Mouse (Mus musculus): Measurements from ENCODE around the gene Ung.

Gene Ung

GRCm38 (mm10) chr5:114131521-114131840, 1.3 kb downstream of the Ung start:
- no peak for DNase-seq

- DNase-seq, result no peak
Observed at GRCm38 (mm10) chr5:114132841-114133240, 2.7 kb downstream of the Ung start.

GRCm38 (mm10) chr5:114134091-114134534, 3.9 kb downstream of the Ung start:
- peak; percentile 58 for DNase-seq

GRCm38 (mm10) chr5:114135516-114135915, 5.3 kb downstream of the Ung start:
- no peak for DNase-seq

- no peak for DNase-seq
Observed at GRCm38 (mm10) chr5:114137481-114138276, 7.5 kb downstream of the Ung start.

- no peak for DNase-seq
Observed at GRCm38 (mm10) chr5:114138277-114139164, 8.3 kb downstream of the Ung start.

GRCm38 (mm10) chr5:114139175-114139574, 9.0 kb downstream of the Ung start:
- DNase-seq, result no peak

- DNase-seq, result no peak
Observed at GRCm38 (mm10) chr5:114146028-114146888, 16.1 kb downstream of the Ung start, which contains the start of gene Acacb. TSS of gene Acacb (plus strand) at chr5:114146535.

- DNase-seq, result no peak
Observed at GRCm38 (mm10) chr5:114147043-114147972, 17.1 kb downstream of the Ung start.

- no peak for DNase-seq
Observed at GRCm38 (mm10) chr5:114152359-114153092, 22.3 kb downstream of the Ung start.

- DNase-seq, result peak; percentile 43
Observed at GRCm38 (mm10) chr5:114153490-114153889, 23.3 kb downstream of the Ung start.

- no peak for DNase-seq
Observed at GRCm38 (mm10) chr5:114154765-114155164, 24.6 kb downstream of the Ung start.

GRCm38 (mm10) chr5:114155168-114155933, 25.2 kb downstream of the Ung start:
- no peak for DNase-seq

GRCm38 (mm10) chr5:114157236-114157635, 27.1 kb downstream of the Ung start:
- no peak for DNase-seq

GRCm38 (mm10) chr5:114161424-114161823, 31.2 kb downstream of the Ung start:
- no peak for DNase-seq

- DNase-seq, result no peak
Observed at GRCm38 (mm10) chr5:114162106-114162815, 32.1 kb downstream of the Ung start.

- DNase-seq, result no peak
Observed at GRCm38 (mm10) chr5:114163117-114163696, 33.0 kb downstream of the Ung start.

GRCm38 (mm10) chr5:114170345-114170744, 40.2 kb downstream of the Ung start:
- no peak for DNase-seq

GRCm38 (mm10) chr5:114172936-114173335, 42.8 kb downstream of the Ung start:
- DNase-seq, result no peak

Data from thymus, postnatal 4 days (tissue).